Mouse (Mus musculus) cerebellum, adult 9-10 months (tissue): ENCODE results near the gene Irf8.

Source experiments
- DNase-seq: peaks from one replicate; pipeline ENCODE4 v3.0.0; 2022

Gene Irf8

DNA sequence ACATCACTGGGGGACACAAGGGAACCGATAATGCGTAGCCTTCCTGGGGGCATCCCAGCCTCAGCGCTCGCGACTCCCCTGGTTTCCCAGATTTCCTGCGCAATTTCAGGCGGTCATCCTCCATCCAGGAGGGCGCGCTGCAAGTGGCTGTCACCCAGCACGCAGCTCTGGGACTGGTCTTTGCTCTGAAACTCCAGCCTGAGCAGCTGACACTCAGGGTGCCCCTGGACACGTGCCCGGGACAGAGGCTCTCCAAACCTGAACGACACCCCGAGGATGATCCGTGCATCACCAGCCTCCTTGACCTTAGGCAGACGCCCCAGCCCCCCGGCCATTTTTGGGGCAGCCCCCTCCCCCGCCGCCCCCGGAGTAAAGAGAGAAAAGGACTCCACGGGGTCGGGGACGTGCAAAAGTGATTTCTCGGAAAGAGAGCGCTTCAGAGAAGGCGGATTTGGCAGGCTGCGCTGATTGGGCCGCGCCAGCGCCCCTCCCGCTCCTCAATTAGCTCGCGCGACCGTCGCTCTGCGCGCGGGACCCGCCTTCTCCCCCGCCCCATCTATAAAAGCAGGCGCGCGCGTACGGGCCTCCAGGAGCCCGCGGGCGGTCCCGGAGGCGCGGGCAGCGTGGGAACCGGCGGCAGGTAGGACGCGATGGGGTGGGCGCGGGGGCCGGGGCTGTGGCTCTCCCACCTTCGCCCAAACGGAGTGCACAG, at the start of gene Irf8:
Irf8 (plus strand) TSS at position 589 of the 712 bp plus-strand sequence.
- peak; percentile 11 for DNase-seq

GRCm38 (mm10) chr8:120686576-120686975, 49.6 kb upstream of the Irf8 start:
- DNase-seq: no peak

- DNase-seq: no peak
Observed at GRCm38 (mm10) chr8:120687786-120688185, 48.4 kb upstream of the Irf8 start.

DNA sequence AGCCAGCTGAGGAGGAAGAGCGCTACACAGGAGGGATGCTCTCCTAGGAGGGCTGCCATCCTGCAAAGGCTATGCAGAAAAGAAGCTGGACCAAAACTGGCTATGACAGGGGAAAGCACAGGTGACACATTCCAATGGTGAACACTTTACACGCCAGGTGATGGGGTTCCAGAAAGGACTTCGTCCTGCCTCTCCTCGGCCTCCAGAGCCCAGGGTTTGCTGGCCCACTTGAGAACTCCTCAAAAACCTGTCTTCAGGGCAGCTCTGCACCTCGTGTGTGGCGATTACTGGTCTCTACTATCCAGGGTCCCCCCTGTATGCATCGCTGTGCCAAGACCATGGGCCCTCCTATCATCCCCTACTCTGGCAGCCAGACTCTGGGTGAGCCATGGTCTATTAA, 47.6 kb upstream of the Irf8 start:
- DNase-seq: no peak

GRCm38 (mm10) chr8:120692934-120693333, 43.2 kb upstream of the Irf8 start:
- DNase-seq: no peak

GRCm38 (mm10) chr8:120693861-120694493, 42.2 kb upstream of the Irf8 start:
- no peak for DNase-seq

DNA sequence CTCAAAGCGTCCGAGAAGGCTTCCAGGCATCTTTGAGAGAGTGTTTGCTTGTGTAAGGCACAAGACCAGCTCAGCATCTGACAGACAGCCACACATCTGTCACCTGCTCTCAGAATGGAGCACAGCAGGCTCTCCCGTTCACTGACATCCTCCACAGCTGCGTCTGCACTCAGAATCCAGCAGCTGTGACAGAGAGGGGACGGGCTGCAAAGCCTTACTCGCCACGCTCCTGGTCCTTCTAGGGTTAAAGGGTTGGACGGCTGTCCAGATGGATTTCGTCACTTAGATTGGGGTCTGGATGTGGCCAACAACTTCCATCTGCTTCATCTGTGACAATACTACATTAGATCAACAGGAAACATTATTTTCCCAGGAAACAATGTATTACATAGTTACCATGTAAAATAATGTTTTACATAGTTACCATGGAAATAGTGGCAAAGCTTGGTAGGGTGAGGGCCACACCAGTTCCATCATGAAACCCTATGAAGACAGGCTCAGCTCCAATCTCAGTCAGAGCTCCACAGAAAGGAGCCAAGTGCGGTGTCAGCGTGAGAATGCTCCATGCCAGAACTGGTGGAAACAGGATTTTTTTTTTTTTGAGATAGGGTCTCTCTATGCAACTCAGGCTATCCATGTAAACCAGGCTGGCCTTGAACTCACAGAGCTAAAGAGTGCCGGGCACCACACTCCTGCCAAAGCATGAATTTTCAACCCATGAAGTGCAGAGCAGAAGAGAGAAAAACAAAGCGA, 39.6 kb upstream of the Irf8 start:
- no peak for DNase-seq

GRCm38 (mm10) chr8:120697154-120697978, 38.8 kb upstream of the Irf8 start:
- no peak for DNase-seq

DNA sequence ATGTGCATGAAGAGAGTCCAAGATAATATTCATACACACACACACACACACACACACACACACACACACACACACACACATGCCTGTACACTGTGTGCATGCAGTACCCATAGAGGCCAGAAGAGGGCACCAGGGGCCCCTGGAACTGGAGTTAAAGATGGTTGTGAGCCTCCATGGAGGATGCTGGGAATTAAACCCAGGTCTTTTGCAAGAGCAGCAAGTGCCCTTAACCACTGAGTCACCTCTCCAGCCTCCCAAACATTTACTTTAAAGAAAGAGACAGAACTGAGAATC, 38.2 kb upstream of the Irf8 start:
- DNase-seq: no peak

GRCm38 (mm10) chr8:120698426-120698825, 37.7 kb upstream of the Irf8 start:
- no peak for DNase-seq

- DNase-seq: no peak
Observed at GRCm38 (mm10) chr8:120699079-120699478, 37.1 kb upstream of the Irf8 start.

- no peak for DNase-seq
Observed at GRCm38 (mm10) chr8:120699565-120699964, 36.6 kb upstream of the Irf8 start.

GRCm38 (mm10) chr8:120700053-120700452, 36.1 kb upstream of the Irf8 start:
- no peak for DNase-seq

GRCm38 (mm10) chr8:120701758-120702465, 34.2 kb upstream of the Irf8 start:
- peak; percentile 12 for DNase-seq

DNA sequence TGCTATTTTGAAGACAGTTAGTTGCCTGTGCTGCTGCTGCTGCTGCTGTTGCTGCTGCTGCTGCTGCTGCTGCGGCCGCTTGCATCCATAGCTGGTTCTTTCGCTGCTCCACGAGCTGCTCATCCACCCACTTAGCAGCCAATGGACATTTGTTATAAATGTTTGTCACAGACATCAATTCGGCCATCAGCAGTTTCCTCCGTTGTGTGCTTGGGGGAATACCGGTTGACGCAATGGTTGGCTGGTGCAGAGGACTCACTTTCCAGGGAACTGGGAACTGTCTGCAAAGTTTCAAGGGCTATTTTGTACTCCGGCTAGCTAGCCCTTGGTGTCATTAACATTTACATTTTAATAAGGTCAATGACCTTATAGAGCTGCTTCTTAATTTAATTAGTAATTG, 32.0 kb upstream of the Irf8 start:
- DNase-seq: no peak

- DNase-seq: no peak
Observed at GRCm38 (mm10) chr8:120705163-120705562, 31.0 kb upstream of the Irf8 start.

DNA sequence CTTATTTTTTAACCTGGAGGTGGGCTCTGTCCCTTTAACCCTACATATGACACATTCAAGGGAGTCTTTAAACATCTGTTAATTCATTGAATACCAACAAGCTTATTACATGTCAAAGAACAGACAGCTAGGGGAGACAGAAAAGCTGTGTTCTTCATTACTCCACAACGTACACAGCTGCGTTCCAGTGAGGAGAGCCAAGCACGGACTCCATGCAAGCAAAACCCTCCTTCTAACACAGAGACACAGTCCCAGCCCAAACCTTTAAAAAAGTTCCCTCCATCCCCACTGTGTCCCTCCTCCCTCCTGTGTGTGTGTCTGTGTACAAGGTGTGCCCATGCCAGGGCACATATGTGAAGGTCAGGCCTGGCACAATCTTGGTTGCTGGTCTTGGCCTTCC, 30.0 kb upstream of the Irf8 start:
- DNase-seq: no peak

- no peak for DNase-seq
Observed at GRCm38 (mm10) chr8:120709176-120709575, 27.0 kb upstream of the Irf8 start.

DNA sequence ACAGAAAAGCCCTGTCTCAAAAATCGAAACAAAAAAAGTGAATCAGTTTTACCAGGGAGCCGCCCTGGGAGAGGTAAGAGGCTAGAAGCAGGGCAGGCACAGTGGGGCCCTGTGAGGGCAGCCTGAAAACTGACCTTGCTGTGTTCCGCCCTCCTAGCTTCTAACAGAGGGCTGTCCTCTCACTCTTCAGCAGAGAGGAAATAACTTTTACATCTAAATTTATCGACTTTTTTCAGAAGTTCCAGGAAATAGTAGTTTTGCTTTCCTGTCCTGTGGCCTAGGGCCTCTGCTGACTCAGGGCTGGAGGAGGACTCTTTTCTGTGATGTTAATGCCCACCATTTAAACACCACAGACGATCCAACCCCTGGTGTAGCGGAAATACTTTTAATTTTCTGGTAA, 21.0 kb upstream of the Irf8 start:
- no peak for DNase-seq

DNA sequence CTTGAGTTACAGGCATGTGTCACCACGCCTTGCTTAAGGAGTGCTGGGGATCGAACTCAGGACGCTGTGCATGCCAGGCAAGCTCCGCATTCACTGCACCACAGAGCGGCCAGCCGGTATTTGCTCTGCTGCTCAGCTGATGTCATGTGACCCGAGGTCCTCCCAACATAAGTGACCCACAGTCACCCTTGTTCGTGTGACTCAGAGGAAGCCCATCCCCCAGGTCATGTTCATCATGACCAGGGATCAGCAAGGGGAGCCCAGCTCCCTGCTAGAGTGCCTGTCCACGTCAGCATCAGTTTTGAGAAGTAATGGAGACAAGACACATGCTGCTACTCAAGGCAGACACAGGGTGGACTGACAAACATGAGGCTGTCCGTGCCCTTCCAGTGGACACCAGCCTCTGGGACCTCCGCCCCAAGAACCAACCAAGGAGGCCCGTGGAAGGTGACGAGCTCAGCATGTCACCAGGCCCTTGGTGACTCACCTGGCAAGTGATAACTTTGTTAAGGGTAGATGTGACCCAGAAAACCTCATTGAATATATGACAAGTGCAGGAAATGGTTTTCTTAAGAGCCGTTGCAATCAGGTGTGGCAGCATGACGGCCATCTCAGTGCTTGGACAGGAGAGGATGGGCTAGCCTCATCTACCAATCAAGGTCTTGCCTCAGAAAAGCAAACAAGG, 20.0 kb upstream of the Irf8 start:
- DNase-seq: no peak

DNA sequence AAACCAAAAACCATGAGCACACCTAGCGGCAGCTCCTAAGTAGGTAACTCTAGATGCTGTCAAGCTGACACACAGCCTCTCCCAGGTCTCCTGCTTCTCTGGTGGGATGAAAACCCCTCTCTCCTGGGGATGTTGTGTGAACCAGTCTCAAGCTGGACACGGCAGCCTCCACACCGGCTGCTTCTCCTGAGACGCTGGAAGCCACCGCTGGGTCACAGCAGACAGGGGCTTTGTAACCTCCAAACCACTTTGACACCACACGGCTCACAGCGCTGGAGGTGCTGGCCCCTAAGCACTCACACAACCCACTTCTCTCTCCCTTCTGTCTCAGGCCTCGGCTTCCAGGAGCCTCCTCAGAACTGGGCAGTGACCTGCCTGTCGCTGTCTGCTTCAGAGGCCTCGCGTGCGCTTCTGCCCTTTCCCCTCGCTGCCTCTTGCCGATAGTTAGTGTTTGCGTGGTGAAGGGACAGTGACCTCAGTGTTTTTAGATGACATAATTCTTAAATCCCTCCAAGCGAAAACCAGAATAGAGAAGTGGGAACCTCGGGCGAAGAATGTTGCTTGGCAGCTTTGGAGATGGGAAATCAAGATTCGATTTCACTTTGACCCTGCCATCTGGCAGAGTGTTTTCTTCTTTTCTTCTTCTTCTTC, 16.4 kb upstream of the Irf8 start:
- no peak for DNase-seq

- no peak for DNase-seq
Observed at GRCm38 (mm10) chr8:120723025-120723424, 13.1 kb upstream of the Irf8 start.
